Mouse (Mus musculus) layer of hippocampus, adult 9-11 months (tissue): ENCODE data around the gene Dok3.
A peak's percentile ranks its signal among the peaks of the same experiment; 100 is the strongest.

Experiments used
- DNase-seq: peaks from one replicate; pipeline ENCODE4 v3.0.0; 2022

The Dok3 gene

GRCm38 (mm10) chr13:55505810-55506209, 23.3 kb downstream of the Dok3 start:
- DNase-seq: no peak

GRCm38 (mm10) chr13:55504390-55504789, 24.7 kb downstream of the Dok3 start:
- DNase-seq: no peak

GRCm38 (mm10) chr13:55502405-55502804, 26.7 kb downstream of the Dok3 start:
- DNase-seq: no peak

GRCm38 (mm10) chr13:55500575-55500974, 28.5 kb downstream of the Dok3 start:
- DNase-seq: no peak

GRCm38 (mm10) chr13:55498906-55499305, 30.2 kb downstream of the Dok3 start:
- no peak for DNase-seq

GRCm38 (mm10) chr13:55496661-55497060, 32.4 kb downstream of the Dok3 start:
- no peak for DNase-seq

GRCm38 (mm10) chr13:55495702-55496101, 33.4 kb downstream of the Dok3 start:
- no peak for DNase-seq

- peak; percentile 61 for DNase-seq
Measured at GRCm38 (mm10) chr13:55494883-55495621, 34.0 kb downstream of the Dok3 start.

GRCm38 (mm10) chr13:55494257-55494656, 34.8 kb downstream of the Dok3 start:
- no peak for DNase-seq

GRCm38 (mm10) chr13:55487578-55488498, 41.3 kb downstream of the Dok3 start, which contains the start of gene Dbn1:
Dbn1 (minus strand) TSS chr13:55488111.
- no peak for DNase-seq

- no peak for DNase-seq
Measured at GRCm38 (mm10) chr13:55486916-55487577, 42.0 kb downstream of the Dok3 start.

- peak; percentile 42 for DNase-seq
Measured at GRCm38 (mm10) chr13:55486029-55486794, 42.9 kb downstream of the Dok3 start.

GRCm38 (mm10) chr13:55484520-55485088, 44.5 kb downstream of the Dok3 start:
- DNase-seq: peak; percentile 23

GRCm38 (mm10) chr13:55483593-55483992, 45.5 kb downstream of the Dok3 start:
- DNase-seq: peak; percentile 96

- no peak for DNase-seq
Measured at GRCm38 (mm10) chr13:55483071-55483470, 46.0 kb downstream of the Dok3 start.

GRCm38 (mm10) chr13:55482542-55482941, 46.6 kb downstream of the Dok3 start:
- no peak for DNase-seq

GRCm38 (mm10) chr13:55479929-55480328, 49.2 kb downstream of the Dok3 start:
- DNase-seq: no peak

GRCm38 (mm10) chr13:55479008-55479407, 50.1 kb downstream of the Dok3 start:
- no peak for DNase-seq

GRCm38 (mm10) chr13:55478036-55478435, 51.1 kb downstream of the Dok3 start:
- peak; percentile 45 for DNase-seq

GRCm38 (mm10) chr13:55477492-55477891, 51.6 kb downstream of the Dok3 start:
- DNase-seq: no peak

- DNase-seq: no peak
Measured at GRCm38 (mm10) chr13:55476256-55476655, 52.8 kb downstream of the Dok3 start.

- no peak for DNase-seq
Measured at GRCm38 (mm10) chr13:55475750-55476149, 53.3 kb downstream of the Dok3 start.
